Mouse (Mus musculus) adrenal gland (tissue): ENCODE measurements around the gene Bcap29.
"Not testable (repeated sequence)": the region's sequence is repeated elsewhere in the genome, so short reads cannot be mapped to it uniquely, and the experiment has no call there.

ENCODE experiments used
- intact Hi-C: fragments of 180-260 bp; cut with DNase I; formaldehyde crosslinking; loops from one replicate; pipeline ENCODE4 v1.15.1; 2025
- long read RNA-seq, 2 experiments: library from polyadenylated mRNA; unstranded; transcript quantifications; one replicate each; pipeline ENCODE4 v2.0.0; 2020; ENCODE audit warnings: borderline replicate concordance in 1 of 2; ENCODE audit not compliant: insufficient replicate concordance in 1 of 2

Gene Bcap29
- long read RNA-seq, experiment 1, full-length matches to known transcripts = 34 of 44 reads
- long read RNA-seq, experiment 1, partial matches to known transcripts = 8 of 44 reads
- long read RNA-seq, experiment 1, other reads (novel, unspliced or antisense) = 2 of 44 reads
- long read RNA-seq, experiment 2, full-length matches to known transcripts = 20 of 39 reads
- long read RNA-seq, experiment 2, partial matches to known transcripts = 19 of 39 reads
- long read RNA-seq, experiment 2, other reads (novel, unspliced or antisense) = 0 of 39 reads

GRCm38 (mm10) chr12:31634343-31635239, at the start of gene Bcap29:
Gene Bcap29, minus strand, starts transcription at chr12:31634658.
- intact Hi-C loops = no loop called here

- intact Hi-C loops = no loop called here
Observed at GRCm38 (mm10) chr12:31667187-31667586, 32.7 kb upstream of the Bcap29 start.

GRCm38 (mm10) chr12:31665999-31666398, 31.5 kb upstream of the Bcap29 start:
- intact Hi-C loops = no loop called here

- intact Hi-C loops = loop anchor here (10.0 kb wide), 1 partner anchor 268 kb away; no protein-coding TSS in a partner anchor
Observed at GRCm38 (mm10) chr12:31656841-31657240, 22.4 kb upstream of the Bcap29 start.

- intact Hi-C loops = loop anchor here (10.0 kb wide), 1 partner anchor 270 kb away; no protein-coding TSS in a partner anchor
Observed at GRCm38 (mm10) chr12:31654965-31655477, 20.6 kb upstream of the Bcap29 start.

- intact Hi-C loops = loop anchor here (10.0 kb wide), 1 partner anchor 270 kb away; no protein-coding TSS in a partner anchor
Observed at GRCm38 (mm10) chr12:31654197-31654964, 19.9 kb upstream of the Bcap29 start, which contains the start of the genes Dus4l and Cog5. Gene Dus4l, minus strand, starts transcription at chr12:31654826. Gene Cog5, plus strand, starts transcription at chr12:31654869.

GRCm38 (mm10) chr12:31653611-31654010, 19.2 kb upstream of the Bcap29 start:
- intact Hi-C loops = loop anchor here (10.0 kb wide), 1 partner anchor 271 kb away; no protein-coding TSS in a partner anchor

- intact Hi-C loops = no loop called here
Observed at GRCm38 (mm10) chr12:31635240-31635607, 766 bp upstream of the Bcap29 start.

GRCm38 (mm10) chr12:31633970-31634342, 502 bp downstream of the Bcap29 start:
- intact Hi-C loops = no loop called here

- intact Hi-C loops = not testable (repeated sequence)
Observed at GRCm38 (mm10) chr12:31628396-31628795, 6.1 kb downstream of the Bcap29 start.

GRCm38 (mm10) chr12:31625016-31625415, 9.4 kb downstream of the Bcap29 start:
- intact Hi-C loops = no loop called here

GRCm38 (mm10) chr12:31620106-31620505, 14.4 kb downstream of the Bcap29 start:
- intact Hi-C loops = no loop called here

GRCm38 (mm10) chr12:31613353-31613752, 21.1 kb downstream of the Bcap29 start:
- intact Hi-C loops = no loop called here

GRCm38 (mm10) chr12:31608138-31608537, 26.3 kb downstream of the Bcap29 start:
- intact Hi-C loops = no loop called here

GRCm38 (mm10) chr12:31604894-31605293, 29.6 kb downstream of the Bcap29 start:
- intact Hi-C loops = no loop called here

- intact Hi-C loops = no loop called here
Observed at GRCm38 (mm10) chr12:31603586-31603985, 30.9 kb downstream of the Bcap29 start.

GRCm38 (mm10) chr12:31594296-31594695, 40.2 kb downstream of the Bcap29 start:
- intact Hi-C loops = no loop called here

GRCm38 (mm10) chr12:31592011-31592410, 42.4 kb downstream of the Bcap29 start:
- intact Hi-C loops = no loop called here

GRCm38 (mm10) chr12:31583726-31584125, 50.7 kb downstream of the Bcap29 start:
- intact Hi-C loops = no loop called here

- intact Hi-C loops = no loop called here
Observed at GRCm38 (mm10) chr12:31582081-31582480, 52.4 kb downstream of the Bcap29 start.

GRCm38 (mm10) chr12:31581319-31581810, 53.1 kb downstream of the Bcap29 start:
- intact Hi-C loops = no loop called here
